Mouse (Mus musculus): Measurements from ENCODE around the gene Cnksr3.

The Cnksr3 gene

DNA sequence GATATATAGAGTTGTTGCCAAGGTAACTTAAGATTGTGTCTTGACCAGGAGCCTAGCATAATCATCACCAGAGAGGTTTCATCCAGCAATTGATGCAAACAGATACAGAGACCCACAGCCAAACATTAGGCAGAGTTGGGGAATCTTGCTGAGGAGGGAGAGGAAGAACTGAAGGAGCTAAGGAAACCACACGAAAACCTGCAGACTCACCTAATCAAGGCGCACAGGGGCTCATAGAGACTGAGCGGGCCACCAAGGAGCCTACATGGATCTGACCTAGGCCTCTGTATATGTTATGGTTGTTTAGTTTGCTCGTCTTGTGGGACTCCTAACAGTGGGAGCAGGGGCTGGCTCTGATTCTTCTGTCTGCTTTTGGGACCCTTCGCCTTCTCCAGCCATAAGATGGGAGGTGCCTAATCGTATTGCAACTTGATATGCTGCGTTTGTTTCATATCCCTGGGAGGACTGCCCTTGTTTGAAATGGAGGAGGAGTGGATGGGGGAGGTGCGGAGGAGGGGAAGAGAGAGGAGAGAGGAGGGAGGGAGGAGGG, 135.3 kb downstream of the Cnksr3 start:
- DNase-seq (ENCODE audit: low read depth) = no peak

DNA sequence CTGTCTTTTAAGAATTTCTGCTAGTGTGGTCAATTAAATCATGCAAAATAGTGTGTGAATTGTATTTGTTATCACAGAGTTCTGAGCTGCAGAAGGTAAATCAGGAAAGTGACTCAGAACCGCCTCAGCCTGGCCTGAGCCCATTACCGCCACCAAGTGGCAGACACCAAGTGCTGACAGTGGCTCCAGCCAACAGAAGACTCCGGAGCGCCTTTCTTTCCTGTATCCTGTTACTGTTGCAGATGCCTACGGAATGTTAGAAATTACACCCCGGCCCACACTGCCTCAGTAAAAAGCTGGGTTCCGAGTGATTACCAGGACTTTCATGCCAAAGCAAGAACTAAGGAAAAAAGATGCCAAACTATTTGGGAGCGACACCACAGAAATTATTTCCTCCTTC, 135.8 kb downstream of the Cnksr3 start:
- DNase-seq (ENCODE audit: low read depth) = peak; percentile 79

DNA sequence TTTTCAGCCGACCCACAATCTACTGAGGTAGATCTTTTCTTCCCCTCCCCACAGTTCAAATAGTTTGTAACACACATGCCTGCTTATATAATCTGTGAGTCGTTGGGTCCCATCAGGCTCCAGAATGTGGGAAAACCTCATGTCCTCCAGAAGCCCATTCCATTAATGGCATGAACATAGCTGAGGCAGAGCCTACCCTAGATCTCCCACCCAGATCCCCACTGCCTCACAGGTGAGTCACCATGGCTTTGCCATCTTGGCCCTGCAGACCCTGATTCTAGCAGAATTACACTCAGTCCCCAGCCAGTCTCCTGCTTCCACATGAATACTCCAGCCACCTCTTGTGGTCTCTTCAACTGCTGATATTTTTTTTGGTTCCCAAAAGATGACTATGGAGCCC, 136.4 kb downstream of the Cnksr3 start:
- peak; percentile 49 for DNase-seq (ENCODE audit: low read depth)

DNA sequence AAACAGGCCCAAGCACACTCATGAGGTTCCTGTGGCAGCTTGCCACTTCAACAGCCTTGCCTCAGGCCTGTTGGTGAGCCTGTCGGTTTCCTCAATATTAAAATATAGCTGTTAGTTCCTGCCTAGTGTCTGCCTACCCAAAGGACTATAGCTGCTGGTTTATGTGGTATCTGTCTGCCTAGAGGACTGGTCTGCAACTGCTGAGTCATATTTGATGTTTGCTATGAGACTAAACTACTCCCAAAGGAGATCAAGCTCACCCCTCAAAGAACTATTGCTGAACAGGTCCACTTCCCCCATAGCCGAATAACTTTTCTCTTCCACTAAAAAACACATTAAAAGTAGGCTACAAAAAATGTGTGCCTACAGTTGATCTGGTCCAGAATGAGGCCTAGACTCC, 137.8 kb downstream of the Cnksr3 start:
- DNase-seq (ENCODE audit: low read depth) = no peak

DNA sequence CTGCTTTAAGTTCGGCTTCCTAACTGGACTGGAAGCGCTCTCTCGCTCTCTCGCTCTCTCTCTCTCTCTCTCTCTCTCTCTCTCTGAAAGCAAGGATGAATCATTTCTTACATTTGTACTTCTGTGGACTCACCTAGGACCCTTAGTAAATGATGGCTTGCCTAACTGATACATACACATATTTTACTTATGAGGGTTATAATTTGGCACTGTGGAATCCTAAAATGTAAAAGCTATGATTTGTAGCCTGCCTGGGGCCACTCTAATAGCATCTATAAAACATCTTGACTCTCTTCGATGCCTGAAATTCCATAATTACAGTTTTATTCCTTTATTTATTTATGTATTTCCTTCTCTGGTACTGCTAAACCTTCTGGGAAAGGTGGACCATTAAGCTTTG, 141.1 kb downstream of the Cnksr3 start:
- DNase-seq (ENCODE audit: low read depth) = no peak

DNA sequence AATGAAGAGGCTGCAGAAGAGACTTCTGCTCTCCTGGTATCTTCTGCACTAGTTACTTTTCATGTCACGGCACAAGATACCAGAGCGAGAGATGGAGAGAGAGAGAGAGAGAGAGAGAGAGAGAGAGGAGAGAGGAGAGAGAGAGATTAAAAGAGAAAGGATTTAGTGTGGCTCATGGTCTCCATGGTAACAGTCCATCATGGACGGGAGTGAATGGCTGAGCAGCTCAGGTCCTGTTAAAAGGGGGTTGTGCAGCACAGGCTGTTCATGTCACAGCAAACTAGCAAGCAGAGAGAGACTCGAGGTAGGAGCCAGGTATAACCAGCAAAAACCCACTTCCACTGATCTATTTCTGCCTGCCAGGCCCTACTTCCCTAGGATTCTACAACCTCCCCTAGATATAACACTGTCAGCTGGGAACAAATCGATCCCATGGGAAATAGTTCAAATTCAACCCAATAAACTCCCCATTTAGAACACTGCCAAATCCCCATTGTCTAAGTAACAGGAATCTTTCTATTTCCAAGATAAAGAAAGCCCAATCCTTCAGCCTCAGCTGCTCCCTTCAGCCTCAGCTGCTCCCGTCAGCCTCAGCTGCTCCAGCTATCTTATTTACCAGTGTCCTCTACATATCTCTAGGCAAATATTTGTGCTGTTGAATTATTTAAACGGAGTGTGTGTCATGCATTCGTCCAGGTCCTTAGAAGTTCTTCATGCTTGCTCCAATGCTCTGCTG, 141.8 kb downstream of the Cnksr3 start:
- DNase-seq (ENCODE audit: low read depth) = no peak

DNA sequence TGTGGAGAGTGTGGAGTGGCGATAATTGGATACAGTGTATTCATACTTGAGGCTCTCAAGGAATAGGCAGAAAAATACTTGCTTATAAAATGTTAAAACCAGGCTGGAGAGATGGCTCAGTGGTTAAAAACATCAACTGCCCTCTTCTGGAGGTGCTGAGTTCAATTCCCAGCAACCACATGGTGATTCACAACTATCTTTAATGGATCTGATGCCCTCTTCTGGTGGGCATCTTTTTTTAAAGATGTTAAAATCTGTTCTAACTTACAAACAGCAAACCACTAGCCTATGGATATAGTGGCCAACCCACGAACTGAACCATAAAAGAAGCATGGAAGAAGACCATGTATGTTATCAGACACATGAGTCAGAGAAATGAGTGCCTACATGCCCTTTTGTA, 142.9 kb downstream of the Cnksr3 start:
- no peak for DNase-seq (ENCODE audit: low read depth)
